Mouse (Mus musculus) ES-E14 (cell line): ENCODE measurements at regions not wholly inside any gene's neighbourhood (a gene's known extent, or its start where the extent isn't known, plus 50 kb on each side); places are given as distances from the start of the nearest gene placed in this dataset.

Experiments used
- CHD2 ChIP-seq: IDR thresholded peaks from 2 replicates; pipeline ENCODE4 v1.6.1; 2014; ENCODE audit warnings: mild to moderate bottlenecking, low read depth, low read length, inconsistent platforms
- HCFC1 ChIP-seq: IDR thresholded peaks from 2 replicates; pipeline ENCODE4 v1.6.1; 2012; ENCODE audit warnings: low read length, inconsistent platforms, borderline replicate concordance; ENCODE audit not compliant: insufficient read depth
- MAFK ChIP-seq: IDR thresholded peaks from 2 replicates; pipeline ENCODE4 v1.6.1; 2014; ENCODE audit warnings: mild to moderate bottlenecking, low read depth, low read length, inconsistent platforms; ENCODE audit not compliant: insufficient read depth
- ZC3H11A ChIP-seq: IDR thresholded peaks from 2 replicates; pipeline ENCODE4 v1.6.1; 2012; ENCODE audit warnings: low read depth, mild to moderate bottlenecking, inconsistent platforms, low read length, borderline replicate concordance
- ZNF384 ChIP-seq: IDR thresholded peaks from 2 replicates; pipeline ENCODE4 v1.6.1; 2012; ENCODE audit warnings: low read depth, low read length, inconsistent platforms

DNA sequence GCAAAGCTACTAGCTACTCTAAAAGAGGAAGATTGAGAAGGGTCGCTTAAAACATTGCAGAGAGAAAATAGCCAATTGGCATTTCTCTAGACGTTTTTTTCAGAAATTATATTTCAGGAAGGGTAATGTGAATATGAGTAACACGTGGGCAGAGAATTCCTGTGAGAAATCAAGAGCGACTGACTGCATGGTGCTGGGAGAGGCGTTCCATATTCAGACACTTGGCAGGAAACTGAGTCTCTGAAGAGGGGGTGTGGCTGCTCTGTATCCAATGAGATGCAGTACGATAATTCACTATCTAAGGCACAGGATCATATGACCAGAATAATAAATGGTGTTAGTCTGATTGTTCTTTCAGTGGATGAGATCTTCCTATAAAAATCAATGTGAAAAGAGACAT is 252.5 kb downstream of the Pcdh18 start:
- no peak for TF ChIP-seq ZC3H11A
- no peak for TF ChIP-seq CHD2
- no peak for TF ChIP-seq HCFC1
- no peak for TF ChIP-seq MAFK
- no peak for TF ChIP-seq ZNF384
